Mouse (Mus musculus) hematopoietic stem cell, adult 5-6 weeks (primary cell): ENCODE data around the gene Mafg. TPM values are rescaled to one million over a fixed set of nuclear protein-coding genes. Genes with fewer than 3 reads are reported as not detected.

Experiments used
- ATAC-seq, 2 experiments: fragments of 125-278 bp in 1 of 2; replicated peaks in 1 of 2; 2 replicates each; pipeline ENCODE4 v1.8.0; 2016 to 2017; ENCODE audit warnings: inconsistent platforms in 2 of 2, mild to moderate bottlenecking in 2 of 2, moderate number of reproducible peaks in 2 of 2, low read depth in 1 of 2, moderate TSS enrichment in 1 of 2; ENCODE audit not compliant: low FRiP score in 2 of 2, poor library complexity in 2 of 2, severe bottlenecking in 2 of 2, insufficient read depth in 1 of 2, low TSS enrichment in 1 of 2
- total RNA-seq: library from RNA; stranded (forward); fragments of 172-1452, 232-1000 nt; gene quantifications from 2 replicates; pipeline ENCODE4 v1.2.3, GENCODE M21; 2017

The Mafg gene
- total RNA-seq, 1 experiment from 2014 or later: 33.2 TPM

DNA sequence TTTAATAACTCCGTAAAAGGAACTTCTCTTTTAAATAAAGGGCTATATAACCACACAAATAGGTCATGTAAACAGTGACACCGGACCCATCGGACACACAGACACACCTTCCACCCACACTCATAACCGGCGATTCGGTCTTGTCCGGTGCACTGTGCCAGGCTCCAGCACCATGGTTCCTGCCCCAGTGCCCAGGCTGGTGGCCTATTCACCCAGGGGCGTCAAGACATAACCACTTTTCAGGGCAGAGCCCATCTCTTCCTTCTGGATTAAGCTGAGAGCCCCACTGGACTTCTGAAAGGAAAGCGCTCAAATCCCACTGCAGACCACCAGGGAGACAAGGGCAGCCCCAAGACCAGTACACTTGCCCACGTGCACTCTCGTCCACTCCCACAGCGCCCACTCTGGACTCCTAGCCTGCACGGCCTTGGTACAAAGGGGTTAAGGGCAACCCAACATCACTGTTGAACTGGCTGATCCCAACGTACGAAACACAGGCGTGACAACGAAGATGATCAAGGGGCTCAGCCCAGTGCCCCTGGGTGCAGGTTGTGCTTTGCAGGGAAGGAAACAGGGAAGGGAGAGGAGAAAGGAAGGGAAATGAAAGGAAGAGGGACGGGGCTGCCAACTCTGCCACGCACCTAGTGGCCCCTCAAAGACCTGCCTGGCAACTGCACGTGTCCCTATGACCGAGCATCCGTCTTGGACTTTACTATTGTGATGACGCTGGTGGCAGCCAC is 4.6 kb downstream of the Mafg start:
- no peak for ATAC-seq

DNA sequence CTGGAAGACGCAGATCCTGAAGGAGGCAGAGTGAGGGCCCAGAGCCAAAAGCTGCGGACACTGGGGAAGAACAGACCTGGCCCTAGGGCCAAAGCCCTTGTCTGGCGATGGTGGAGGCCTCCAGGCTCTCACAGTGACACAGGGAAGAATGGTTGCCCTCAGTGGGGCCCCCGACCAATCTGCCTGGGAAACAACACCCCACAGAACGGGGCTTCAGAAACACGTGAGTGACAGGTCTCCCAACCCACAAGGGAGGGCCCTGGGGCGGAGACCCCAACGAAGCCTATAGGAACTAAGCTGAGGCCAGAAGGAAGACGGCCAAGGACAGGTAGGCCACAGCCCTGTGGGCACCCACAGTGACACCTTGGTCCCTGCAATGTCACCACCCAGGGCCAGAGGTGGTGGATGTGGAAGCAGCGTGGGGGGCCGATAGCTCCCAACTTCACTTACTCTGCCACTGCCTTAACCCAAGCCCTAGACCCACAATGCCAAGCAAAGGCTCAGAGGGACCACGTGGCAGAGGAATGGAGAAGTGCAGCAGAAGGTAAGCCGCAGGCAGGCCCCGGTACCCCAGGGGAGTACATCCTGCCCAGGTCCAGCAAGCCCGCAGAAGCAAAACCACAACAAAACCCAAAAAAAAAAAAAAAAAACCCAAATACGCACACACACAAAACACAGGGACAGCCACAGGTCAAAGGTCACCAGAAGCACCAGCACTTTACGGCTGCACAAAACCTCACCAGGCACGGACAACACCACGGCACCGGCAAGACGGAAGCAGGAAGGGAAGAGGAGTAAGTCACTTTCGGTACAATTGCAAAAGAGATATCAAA is 5.7 kb downstream of the Mafg start:
- ATAC-seq: peak; percentile 53 to 60

DNA sequence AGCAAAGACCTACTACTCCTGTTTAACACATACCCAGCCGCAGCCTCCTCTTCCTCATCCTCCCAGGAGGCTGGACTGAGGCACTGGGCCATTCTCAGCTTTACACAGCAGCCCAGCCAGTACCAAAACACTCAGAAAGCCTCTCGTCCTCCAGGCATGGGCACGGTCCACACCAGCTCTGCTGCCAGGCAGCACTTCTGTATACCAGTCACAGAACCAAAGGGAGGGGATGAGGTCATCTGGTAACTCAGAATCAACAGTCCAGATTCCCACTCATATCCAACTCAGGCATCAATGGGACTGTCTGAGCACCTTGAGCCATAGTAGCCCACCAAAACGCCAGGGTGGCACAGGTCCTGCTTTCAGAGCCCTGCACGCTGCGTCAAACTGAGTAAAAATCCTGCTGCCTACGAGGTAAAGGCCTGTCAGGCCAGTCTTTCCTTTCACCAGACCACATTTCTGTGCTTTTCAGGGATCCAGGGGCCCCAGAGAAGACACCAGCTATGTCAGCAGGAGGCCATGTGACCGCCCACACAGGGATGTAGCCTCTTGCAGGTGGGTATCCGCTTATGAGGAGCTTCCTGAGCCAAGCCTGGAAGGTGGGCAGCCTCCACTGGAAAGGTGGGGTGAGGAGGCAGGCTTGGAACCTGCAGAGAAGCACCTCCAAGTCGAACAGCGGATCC is 6.5 kb downstream of the Mafg start:
- ATAC-seq: no peak

DNA sequence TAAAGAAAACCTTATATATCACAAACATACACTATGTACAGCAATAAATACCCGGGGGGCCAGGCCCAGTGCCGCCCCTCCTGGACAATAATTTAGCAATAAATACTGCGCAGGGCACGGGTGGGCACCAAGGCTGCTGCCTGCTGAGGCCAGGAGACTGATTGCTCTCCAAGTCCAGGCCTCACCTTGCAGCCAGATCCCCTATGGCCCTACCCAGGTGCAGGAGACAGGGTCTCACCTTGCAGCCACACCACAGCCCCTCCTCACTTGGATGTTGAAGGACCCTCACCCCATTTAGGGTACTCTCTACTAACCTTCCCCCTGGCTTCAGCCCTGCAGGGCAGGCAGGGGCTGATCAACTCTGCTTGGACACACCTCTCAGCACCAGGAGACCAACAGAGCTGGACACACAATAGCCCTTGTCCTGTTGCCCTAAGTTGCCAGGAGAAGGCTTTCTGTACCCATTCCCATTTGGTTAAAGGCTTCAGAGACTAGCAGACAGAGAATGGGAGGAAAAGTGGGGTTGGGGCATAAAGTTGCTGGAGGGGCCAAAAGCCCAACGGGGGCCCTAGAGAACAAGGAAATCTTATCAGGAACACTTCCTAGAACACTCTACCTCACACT is 8.1 kb downstream of the Mafg start, which contains the start of gene Sirt7:
Gene Sirt7 (minus strand): TSS at position 89 of the 624 bp plus-strand sequence.
- ATAC-seq: no peak

DNA sequence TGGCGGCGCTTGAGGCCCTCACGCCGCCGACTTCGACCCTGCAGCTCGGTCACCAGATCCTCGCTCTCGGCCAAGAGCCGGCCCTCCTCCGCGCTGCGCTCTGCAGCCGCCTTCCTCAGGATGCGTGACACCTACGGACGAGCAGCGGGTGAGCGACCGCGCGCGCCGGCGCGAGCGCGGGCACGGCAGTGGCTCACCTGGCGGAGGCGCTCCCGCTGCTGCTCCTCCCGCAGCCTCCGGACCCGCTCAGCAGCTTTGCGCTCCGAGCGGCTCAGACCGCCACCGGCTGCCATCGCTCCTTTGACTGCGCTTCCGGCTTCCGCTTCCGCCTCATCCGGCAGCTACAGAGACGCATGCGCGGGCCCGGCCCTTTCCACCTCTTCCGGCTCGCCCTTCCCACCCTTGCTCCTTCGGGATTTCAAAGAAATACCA is 8.7 kb downstream of the Mafg start:
- peak; percentile 23 to 40; a peak in 2 of 4 replicates for ATAC-seq

GRCm38 (mm10) chr11:120623961-120624679 is 9.3 kb downstream of the Mafg start:
- ATAC-seq: 0 out of 4 replicates have a peak, but pooled peaks of 1 of the 2 experiments have one; percentile 23

- ATAC-seq: no peak
Measured at GRCm38 (mm10) chr11:120622805-120623204, 10.6 kb downstream of the Mafg start.

GRCm38 (mm10) chr11:120620195-120620594 is 13.2 kb downstream of the Mafg start:
- no peak for ATAC-seq

- no peak for ATAC-seq
Measured at GRCm38 (mm10) chr11:120618619-120619535, 14.5 kb downstream of the Mafg start.

DNA sequence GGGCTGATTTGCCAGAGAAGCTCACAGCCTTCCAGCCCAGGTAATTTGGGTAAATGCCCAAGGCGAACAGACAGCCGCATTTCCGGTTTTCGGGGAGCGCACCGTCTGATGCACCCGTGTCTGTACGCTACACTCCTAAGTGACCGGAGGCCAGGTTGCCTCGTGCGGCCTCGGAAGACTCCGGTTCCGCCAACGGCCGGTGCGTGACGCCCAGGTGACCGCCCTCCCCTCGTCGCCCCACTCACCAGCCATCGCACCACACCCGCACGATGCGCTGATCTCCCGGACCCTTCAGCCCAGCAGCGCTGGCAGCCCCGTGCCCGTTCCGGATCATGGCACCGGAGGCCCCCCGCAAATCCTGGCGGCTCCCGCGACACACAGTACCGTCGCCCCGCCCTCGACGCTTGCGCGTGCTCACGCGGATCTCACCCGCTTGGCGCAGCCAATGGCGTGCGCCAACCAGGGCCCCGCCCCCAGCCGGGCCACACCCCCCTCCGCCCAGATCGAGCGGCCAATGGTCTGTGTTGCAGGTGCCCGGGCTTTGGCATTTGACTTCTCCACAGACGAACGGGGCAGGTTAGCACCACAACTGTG is 15.8 kb downstream of the Mafg start, which contains the start of gene Pcyt2:
Gene Pcyt2 (minus strand): TSS at position 418 of the 594 bp plus-strand sequence.
- peak; percentile 94 for ATAC-seq

- no peak for ATAC-seq
Measured at GRCm38 (mm10) chr11:120616617-120617294, 16.6 kb downstream of the Mafg start.

DNA sequence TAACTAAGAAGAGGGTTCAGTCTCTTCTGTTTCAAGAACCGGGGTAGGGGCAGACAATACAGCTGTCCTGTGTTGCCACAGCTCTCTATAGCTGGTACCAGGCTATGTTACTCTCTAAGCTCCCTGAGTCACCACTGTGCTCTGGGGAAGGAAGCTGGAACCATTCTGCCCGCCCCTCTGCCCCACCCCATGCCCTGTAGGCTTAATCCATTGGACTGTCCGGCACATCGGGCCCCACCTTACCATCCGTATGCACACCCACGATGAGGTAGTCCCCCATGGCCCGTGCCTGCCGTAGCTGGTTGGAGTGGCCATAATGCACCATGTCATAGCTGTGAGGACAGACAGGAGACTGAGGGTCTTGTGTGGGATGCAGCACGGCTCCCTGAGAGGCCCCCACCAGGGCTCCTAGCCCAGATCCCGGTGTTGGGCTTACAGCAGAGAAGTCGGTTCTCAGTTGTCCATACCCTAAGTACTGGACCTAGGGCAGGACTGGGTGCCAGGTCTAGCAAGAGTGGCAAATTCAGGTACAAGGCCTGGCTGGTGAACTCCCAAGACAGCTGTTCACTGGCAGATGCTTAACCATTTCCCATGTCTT is 17.7 kb downstream of the Mafg start:
- ATAC-seq: no peak

GRCm38 (mm10) chr11:120615167-120615566 is 18.2 kb downstream of the Mafg start:
- no peak for ATAC-seq

- ATAC-seq: no peak
Measured at GRCm38 (mm10) chr11:120613976-120614375, 19.4 kb downstream of the Mafg start.
